Mouse (Mus musculus): ENCODE results near the gene Gbp9.

- TF ChIP-seq CTCF (IDR thresholded peaks at IDR 0.05; ENCODE audit: low read depth) (no peak), EP300 (IDR thresholded peaks at IDR 0.05; ENCODE audit: low read depth) (no peak)
These were observed 433 bp downstream of the Gbp9 start for GRCm38 (mm10) chr5:105138906-105139305.

Measured in liver, postnatal 0 days (tissue).